Mouse (Mus musculus) midbrain, embryonic 11.5 days (tissue): ENCODE measurements around the gene Slc12a5. TPM values are rescaled to one million over a fixed set of nuclear protein-coding genes. Genes with fewer than 3 reads are reported as not detected.
A peak's percentile ranks its signal among the peaks of the same experiment; 100 is the strongest.

Source experiments
- ATAC-seq: fragments of 200-750 bp; cut with Nextera tagmentation; 2 replicates; pipeline ENCODE4 v1.8.0; 2017; ENCODE audit warnings: moderate TSS enrichment, moderate library complexity; ENCODE audit not compliant: low FRiP score
- DNase-seq: peaks from one replicate; pipeline ENCODE4 v3.0.0; 2015; ENCODE audit warnings: low spot score; ENCODE audit errors: missing footprints
- H3K27ac ChIP-seq: fragments of 300-500 bp; sonication (generic); 2 replicates; pipeline ENCODE4 v1.5.1; 2014; ENCODE audit warnings: low read depth, low read length
- H3K27me3 ChIP-seq: fragments of 300-500 bp; sonication (generic); 2 replicates; pipeline ENCODE4 v1.6.1; 2014; ENCODE audit warnings: mild to moderate bottlenecking, low read length, moderate library complexity, mixed read lengths; ENCODE audit not compliant: control insufficient read depth, insufficient read depth
- H3K36me3 ChIP-seq: fragments of 300-500 bp; sonication (generic); 2 replicates; pipeline ENCODE4 v1.6.1; 2014; ENCODE audit warnings: mild to moderate bottlenecking, low read length, moderate library complexity, mixed read lengths; ENCODE audit not compliant: control insufficient read depth, insufficient read depth
- H3K4me1 ChIP-seq: fragments of 300-500 bp; sonication (generic); 2 replicates; pipeline ENCODE4 v1.6.1; 2014; ENCODE audit warnings: low read length; ENCODE audit not compliant: control insufficient read depth, insufficient read depth
- H3K4me2 ChIP-seq: fragments of 300-500 bp; sonication (generic); 2 replicates; pipeline ENCODE4 v1.6.1; 2014; ENCODE audit warnings: mild to moderate bottlenecking, moderate library complexity
- H3K4me3 ChIP-seq: fragments of 300-500 bp; sonication (generic); 2 replicates; pipeline ENCODE4 v1.5.1; 2014; ENCODE audit warnings: low read depth, low read length
- H3K9ac ChIP-seq: fragments of 300-500 bp; sonication (generic); 2 replicates; pipeline ENCODE4 v1.6.1; 2014; ENCODE audit warnings: low read length
- H3K9me3 ChIP-seq: fragments of 300-500 bp; sonication (generic); 2 replicates; pipeline ENCODE4 v1.6.1; 2016; ENCODE audit warnings: low read length; ENCODE audit not compliant: control insufficient read depth
- WGBS: fragments of 180-500 bp; shearing (Covaris S2); extraction: QIAGEN DNeasy Blood & Tissue Kit; methylation state at CpG from one replicate; pipeline ENCODE4 v1.1.7; 2014; 5-methylcytosine and 5-hydroxymethylcytosine counted together
- polyA plus RNA-seq: library from polyadenylated mRNA; unstranded; fragments of >200 nt; fragmentation: Nextera tagmentation; extraction: Ambion mirVana; gene quantifications from 2 replicates; pipeline ENCODE4 v1.2.1, GENCODE M21; 2014

Slc12a5 gene
- 2.8 and 3.0 TPM in 2 replicates for polyA plus RNA-seq

DNA sequence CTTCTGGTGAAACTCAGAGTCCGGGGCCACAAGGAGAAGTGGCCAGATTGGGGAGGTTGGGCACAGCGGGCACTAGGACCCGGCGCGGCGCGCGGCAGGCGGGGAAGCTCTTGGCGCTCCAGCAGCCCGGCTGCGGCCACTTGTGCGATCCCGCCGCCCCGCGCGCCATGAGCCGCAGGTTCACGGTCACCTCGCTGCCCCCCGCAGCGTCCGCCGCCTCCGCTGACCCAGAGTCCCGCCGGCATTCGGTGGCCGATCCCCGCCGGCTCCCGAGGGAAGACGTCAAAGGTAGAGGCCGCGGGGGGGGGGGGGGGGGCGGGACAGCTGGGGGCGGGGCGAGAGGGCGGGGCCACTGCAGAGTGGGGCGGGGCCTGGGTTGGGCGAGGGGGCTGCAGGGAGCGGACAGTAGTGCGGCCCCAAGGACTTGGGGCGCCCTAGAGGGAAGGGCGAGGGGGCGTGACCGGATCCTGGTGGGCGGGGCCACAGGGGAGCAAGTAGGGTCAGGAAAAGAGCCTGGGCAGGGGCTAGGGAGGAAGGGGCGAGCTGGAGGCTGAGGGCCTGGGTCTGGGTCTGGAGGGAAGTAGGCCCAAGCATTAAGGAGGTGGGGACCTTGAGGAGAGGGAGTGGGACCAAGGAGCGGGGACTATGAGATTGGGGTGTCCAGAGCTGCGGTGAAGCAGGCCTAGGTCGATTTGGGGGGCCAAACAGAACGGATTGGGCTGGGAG, at the start of gene Slc12a5:
Slc12a5 (plus strand) TSS at position 87 of the 726 bp plus-strand sequence.
- H3K9ac ChIP-seq: peak within 1 kb of the TSS; percentile 58
- peaks cover 19% of the 10 kb centered on the region for H3K4me1 ChIP-seq
- H3K27ac ChIP-seq: no peak within 1 kb of the TSS
- H3K9me3 ChIP-seq: no peaks in the 10 kb centered on the region; the same call in 1 of the 2 replicates
- peak within 1 kb of the TSS; percentile 66 for H3K4me3 ChIP-seq
- no peaks in the 10 kb centered on the region for H3K36me3 ChIP-seq
- DNase-seq (peak; percentile 98), ATAC-seq (peak; percentile 80)
- peak within 1 kb of the TSS; percentile 50 for H3K4me2 ChIP-seq
- peaks cover 3% of the 10 kb centered on the region; the same call in 1 of the 2 replicates for H3K27me3 ChIP-seq
- 2% methylated on average over 30 of the region's 54 CpGs for WGBS

- H3K36me3 ChIP-seq: peaks cover 24% of the 10 kb centered on the region
- no peaks in the 10 kb centered on the region for H3K27me3 ChIP-seq
Observed at GRCm38 (mm10) chr2:164911086-164912048, 49.2 kb upstream of the Slc12a5 start, which contains the start of gene Zfp335. Gene Zfp335, minus strand, starts transcription at chr2:164911757.

DNA sequence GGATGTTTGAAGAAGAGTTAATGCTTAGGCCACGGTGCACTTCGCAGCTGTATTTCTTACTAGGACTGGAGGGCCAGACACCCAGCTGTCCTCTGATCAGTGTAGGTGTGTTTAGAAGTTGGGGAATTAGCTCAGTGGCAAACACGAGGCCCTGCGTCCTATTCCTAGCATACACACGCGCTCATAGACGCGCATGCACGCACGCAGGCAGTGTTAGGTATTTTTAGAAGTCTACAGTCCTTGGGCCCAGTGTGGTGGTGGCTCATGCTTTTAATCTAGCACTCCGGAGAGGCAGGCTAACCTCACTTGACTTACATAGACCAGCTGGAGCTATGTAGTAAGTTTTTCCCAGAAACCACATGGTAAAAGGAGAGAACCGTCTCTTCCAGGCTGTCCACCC, 48.5 kb upstream of the Slc12a5 start:
- Histone ChIP-seq H3K27ac (peak overlapping the region; percentile 99), H3K27me3 (no peaks in the 10 kb centered on the region), H3K4me1 (peaks cover 14% of the 10 kb centered on the region), H3K9me3 (no peaks in the 10 kb centered on the region), H3K4me3 (peak overlapping the region; percentile 74), H3K4me2 (peak overlapping the region; percentile 82), H3K36me3 (peaks cover 16% of the 10 kb centered on the region), H3K9ac (peak overlapping the region; percentile 98)
- peak; percentile 1; the same call in 1 of the 2 replicates for ATAC-seq
- WGBS: 24% methylated on average over 12 of the region's 12 CpGs
- no peak for DNase-seq

More at GRCm38 (mm10) chr2:164911086-164912048, 49.2 kb upstream of the Slc12a5 start, which contains the start of gene Zfp335:
- under 1% methylated on average over 91 of the region's 91 CpGs for WGBS
- H3K27ac ChIP-seq: peak within 1 kb of the TSS; percentile 99
- H3K9ac ChIP-seq: peak within 1 kb of the TSS; percentile 98
- no peaks in the 10 kb centered on the region; the same call in 1 of the 2 replicates for H3K9me3 ChIP-seq
- peak; percentile 88 for ATAC-seq
- peak within 1 kb of the TSS; percentile 82 for H3K4me2 ChIP-seq
- DNase-seq: peak; percentile 99
- peak within 1 kb of the TSS; percentile 74 for H3K4me3 ChIP-seq
- H3K4me1 ChIP-seq: peaks cover 14% of the 10 kb centered on the region

- no peak overlapping the region for H3K9ac ChIP-seq
- ATAC-seq (no peak), DNase-seq (no peak)
- H3K27ac ChIP-seq: no peak overlapping the region
- H3K27me3 ChIP-seq: no peaks in the 10 kb centered on the region
- peaks cover 14% of the 10 kb centered on the region for H3K4me1 ChIP-seq
- WGBS: 89% methylated on average over 7 of the region's 9 CpGs
- no peaks in the 10 kb centered on the region for H3K9me3 ChIP-seq
- H3K4me3 ChIP-seq: no peak overlapping the region
- no peak overlapping the region; the same call in 1 of the 2 replicates for H3K4me2 ChIP-seq
- H3K36me3 ChIP-seq: peaks cover 9% of the 10 kb centered on the region
Observed at GRCm38 (mm10) chr2:164912749-164913427, 47.7 kb upstream of the Slc12a5 start.

DNA sequence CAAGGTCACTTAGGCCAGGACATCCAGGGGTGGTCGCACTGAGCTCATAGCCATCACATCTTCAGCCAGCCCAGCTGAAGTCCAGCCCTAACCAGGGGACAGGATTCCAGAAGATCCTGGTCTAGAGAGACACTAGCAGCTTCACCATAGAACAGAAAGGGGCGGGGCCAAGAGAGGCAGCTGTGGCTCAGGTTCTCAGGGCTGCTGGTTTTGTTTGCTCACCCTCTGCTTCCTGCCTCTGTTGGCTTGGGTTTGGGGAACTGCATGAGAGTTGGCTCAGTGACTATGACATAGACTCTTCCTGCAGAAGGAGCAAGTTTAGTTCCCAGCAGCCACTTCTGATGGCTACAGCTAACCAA, 47.2 kb upstream of the Slc12a5 start:
- H3K4me2 ChIP-seq: no peak overlapping the region
- H3K36me3 ChIP-seq: peaks cover 4% of the 10 kb centered on the region; the same call in 1 of the 2 replicates
- no peak overlapping the region for H3K27ac ChIP-seq
- H3K4me3 ChIP-seq: no peak overlapping the region
- peaks cover 14% of the 10 kb centered on the region for H3K4me1 ChIP-seq
- DNase-seq (no peak), ATAC-seq (no peak)
- no peaks in the 10 kb centered on the region for H3K9me3 ChIP-seq
- no peaks in the 10 kb centered on the region for H3K27me3 ChIP-seq
- H3K9ac ChIP-seq: no peak overlapping the region
- 89% methylated on average over 2 of the region's 2 CpGs for WGBS

- ATAC-seq: no peak
- H3K36me3 ChIP-seq: peaks cover 4% of the 10 kb centered on the region; the same call in 1 of the 2 replicates
- H3K4me2 ChIP-seq: no peak overlapping the region
- DNase-seq: no peak
- H3K9me3 ChIP-seq: no peaks in the 10 kb centered on the region
- H3K27ac ChIP-seq: no peak overlapping the region
- no peaks in the 10 kb centered on the region for H3K27me3 ChIP-seq
- no peak overlapping the region for H3K4me3 ChIP-seq
- H3K4me1 ChIP-seq: peaks cover 5% of the 10 kb centered on the region
- 79% methylated on average over 5 of the region's 5 CpGs for WGBS
- H3K9ac ChIP-seq: no peak overlapping the region
Observed at GRCm38 (mm10) chr2:164916820-164917219, 43.8 kb upstream of the Slc12a5 start.

DNA sequence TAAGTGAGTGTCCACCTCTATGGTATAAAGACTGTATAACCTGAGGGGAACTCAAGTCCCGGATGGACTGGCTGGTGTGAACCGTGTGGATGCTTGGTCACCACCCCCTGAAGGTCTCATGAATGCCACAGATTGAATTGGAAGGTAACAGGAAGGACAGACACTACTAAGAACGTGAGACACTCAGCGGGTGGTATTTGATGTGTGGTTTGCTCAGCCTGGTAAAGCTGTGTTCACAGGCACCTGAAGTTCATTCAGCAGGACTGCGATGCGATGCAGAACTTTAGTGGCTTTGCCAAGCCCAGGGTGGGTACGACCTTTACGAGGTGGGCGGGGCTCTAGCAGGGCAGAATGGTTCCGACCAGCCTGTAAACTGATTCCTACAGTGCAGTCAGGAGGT, 43.2 kb upstream of the Slc12a5 start:
- no peak overlapping the region for H3K27ac ChIP-seq
- no peaks in the 10 kb centered on the region for H3K9me3 ChIP-seq
- peaks cover 4% of the 10 kb centered on the region; the same call in 1 of the 2 replicates for H3K36me3 ChIP-seq
- no peak overlapping the region for H3K9ac ChIP-seq
- DNase-seq (no peak), ATAC-seq (no peak)
- H3K4me1 ChIP-seq: peaks cover 5% of the 10 kb centered on the region
- H3K27me3 ChIP-seq: no peaks in the 10 kb centered on the region
- H3K4me3 ChIP-seq: no peak overlapping the region
- no peak overlapping the region for H3K4me2 ChIP-seq
- 73% methylated on average over 10 of the region's 10 CpGs for WGBS

- Histone ChIP-seq H3K27ac (no peak overlapping the region), H3K9ac (no peak overlapping the region), H3K36me3 (peaks cover 4% of the 10 kb centered on the region; the same call in 1 of the 2 replicates), H3K9me3 (no peaks in the 10 kb centered on the region), H3K4me1 (peaks cover 5% of the 10 kb centered on the region), H3K4me2 (no peak overlapping the region), H3K27me3 (no peaks in the 10 kb centered on the region), H3K4me3 (no peak overlapping the region)
- WGBS: 64% methylated on average over 4 of the region's 5 CpGs
- no peak for ATAC-seq
- no peak for DNase-seq
Observed at GRCm38 (mm10) chr2:164918325-164918724, 42.3 kb upstream of the Slc12a5 start.
